Mouse (Mus musculus) hindbrain, embryonic 14.5 days (tissue): ENCODE data around the gene Hrh2. TPM values are rescaled to one million over a fixed set of nuclear protein-coding genes. Genes with fewer than 3 reads are reported as not detected.

Experiments used
- ATAC-seq: fragments of 200-750 bp; cut with Nextera tagmentation; 2 replicates; pipeline ENCODE4 v1.8.0; 2017; ENCODE audit warnings: moderate number of reproducible peaks, mild to moderate bottlenecking, moderate TSS enrichment, moderate library complexity; ENCODE audit not compliant: low FRiP score
- DNase-seq: peaks from one replicate; pipeline ENCODE4 v3.0.0-alpha.2; 2015; ENCODE audit warnings: low spot score
- H3K27ac ChIP-seq: fragments of 300-500 bp; sonication (generic); 2 replicates; pipeline ENCODE4 v1.5.1; 2014; ENCODE audit warnings: mild to moderate bottlenecking, moderate library complexity
- H3K27me3 ChIP-seq: fragments of 300-500 bp; sonication (generic); 2 replicates; pipeline ENCODE4 v1.6.1; 2014; ENCODE audit warnings: mild to moderate bottlenecking, low read length, mixed read lengths; ENCODE audit not compliant: control insufficient read depth, insufficient read depth
- H3K36me3 ChIP-seq: fragments of 300-500 bp; sonication (generic); replicated peaks from 2 replicates; pipeline ENCODE4 v1.6.1; 2014; ENCODE audit not compliant: control insufficient read depth, insufficient read depth
- H3K4me1 ChIP-seq: fragments of 300-500 bp; sonication (generic); replicated peaks from 2 replicates; pipeline ENCODE4 v1.6.1; 2014; ENCODE audit warnings: antibody characterized with exemption, low read length, mixed read lengths; ENCODE audit not compliant: control insufficient read depth, insufficient read depth
- H3K4me2 ChIP-seq: fragments of 300-500 bp; sonication (generic); replicated peaks from 2 replicates; pipeline ENCODE4 v1.6.1; 2014; ENCODE audit warnings: mild to moderate bottlenecking, moderate library complexity
- H3K4me3 ChIP-seq: fragments of 300-500 bp; sonication (generic); replicated peaks from 2 replicates; pipeline ENCODE4 v1.5.1; 2014; ENCODE audit warnings: mild to moderate bottlenecking, low read length
- H3K9ac ChIP-seq: fragments of 300-500 bp; sonication (generic); 2 replicates; pipeline ENCODE4 v1.6.1; 2014
- H3K9me3 ChIP-seq: fragments of 300-500 bp; sonication (generic); 2 replicates; pipeline ENCODE4 v1.6.1; 2016; ENCODE audit warnings: low read length; ENCODE audit not compliant: control insufficient read depth
- WGBS: fragments of 180-500 bp; shearing (Covaris S2); extraction: QIAGEN DNeasy Blood & Tissue Kit; methylation state at CpG from one replicate; pipeline ENCODE4 v1.1.7; 2014; 5-methylcytosine and 5-hydroxymethylcytosine counted together
- polyA plus RNA-seq: library from polyadenylated mRNA; unstranded; fragments of >200 nt; fragmentation: Nextera tagmentation; extraction: Ambion mirVana; gene quantifications from 2 replicates; pipeline ENCODE4 v1.2.1, GENCODE M21; 2014

Hrh2 gene
- polyA plus RNA-seq, 1 experiment from 2014 or later = 0.76 TPM

GRCm38 (mm10) chr13:54181318-54181717 is 10.6 kb upstream of the Hrh2 start:
- H3K27me3 ChIP-seq = no peaks in the 10 kb centered on the region
- ATAC-seq (no peak), DNase-seq (no peak)
- H3K4me1 ChIP-seq = no peaks in the 10 kb centered on the region
- H3K36me3 ChIP-seq = no peaks in the 10 kb centered on the region
- H3K9me3 ChIP-seq = no peaks in the 10 kb centered on the region
- H3K9ac ChIP-seq = no peak overlapping the region
- no peak overlapping the region for H3K4me2 ChIP-seq
- no peak overlapping the region for H3K4me3 ChIP-seq
- H3K27ac ChIP-seq = no peak overlapping the region
- WGBS = 84% methylated on average over 6 of the region's 6 CpGs

GRCm38 (mm10) chr13:54181947-54182346 is 10.0 kb upstream of the Hrh2 start:
- Histone ChIP-seq H3K9ac (no peak overlapping the region), H3K27ac (no peak overlapping the region), H3K9me3 (no peaks in the 10 kb centered on the region), H3K4me1 (no peaks in the 10 kb centered on the region), H3K4me2 (no peak overlapping the region), H3K36me3 (no peaks in the 10 kb centered on the region), H3K27me3 (no peaks in the 10 kb centered on the region), H3K4me3 (no peak overlapping the region)
- DNase-seq (no peak), ATAC-seq (no peak)
- 94% methylated on average over 4 of the region's 4 CpGs for WGBS

GRCm38 (mm10) chr13:54186394-54186793 is 5.5 kb upstream of the Hrh2 start:
- 83% methylated on average over 5 of the region's 5 CpGs for WGBS

DNA sequence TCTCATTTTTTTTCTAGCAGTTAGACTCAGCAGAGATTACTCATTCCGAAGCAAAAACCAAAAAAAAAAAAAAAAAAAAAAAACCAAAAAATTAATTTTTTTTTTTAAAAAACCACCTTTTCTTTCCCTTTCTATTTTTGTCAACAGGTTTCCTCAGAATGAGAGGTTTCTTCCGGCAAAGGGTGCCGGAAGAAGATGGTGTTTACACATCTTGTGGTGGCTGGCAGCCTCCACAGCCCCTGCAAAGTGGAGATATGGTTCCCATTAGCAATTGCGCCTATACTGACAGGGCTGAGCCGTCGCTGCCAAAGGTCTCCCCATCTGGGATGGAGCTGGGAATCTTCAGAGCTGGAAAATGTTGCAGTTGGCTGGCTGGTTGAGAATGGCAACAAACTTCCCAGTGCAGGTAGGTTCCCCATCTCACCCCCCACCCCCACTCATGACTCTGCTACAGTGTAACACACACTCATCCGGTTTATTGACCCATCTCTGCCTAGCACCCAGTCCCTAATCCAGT is 3.7 kb upstream of the Hrh2 start:
- no peak overlapping the region for H3K9ac ChIP-seq
- no peak overlapping the region for H3K4me3 ChIP-seq
- no peak overlapping the region for H3K4me2 ChIP-seq
- no peak overlapping the region for H3K27ac ChIP-seq
- no peaks in the 10 kb centered on the region for H3K4me1 ChIP-seq
- no peaks in the 10 kb centered on the region for H3K36me3 ChIP-seq
- H3K27me3 ChIP-seq = peaks cover 8% of the 10 kb centered on the region
- ATAC-seq = no peak
- H3K9me3 ChIP-seq = no peaks in the 10 kb centered on the region
- WGBS = 88% methylated on average over 7 of the region's 7 CpGs
- DNase-seq = no peak

More at GRCm38 (mm10) chr13:54186394-54186793, 5.5 kb upstream of the Hrh2 start:
- DNase-seq = no peak
- Histone ChIP-seq H3K4me3 (no peak overlapping the region), H3K4me2 (no peak overlapping the region), H3K27me3 (no peaks in the 10 kb centered on the region), H3K9ac (no peak overlapping the region), H3K27ac (no peak overlapping the region), H3K4me1 (no peaks in the 10 kb centered on the region), H3K36me3 (no peaks in the 10 kb centered on the region), H3K9me3 (no peaks in the 10 kb centered on the region)
- ATAC-seq = no peak

DNA sequence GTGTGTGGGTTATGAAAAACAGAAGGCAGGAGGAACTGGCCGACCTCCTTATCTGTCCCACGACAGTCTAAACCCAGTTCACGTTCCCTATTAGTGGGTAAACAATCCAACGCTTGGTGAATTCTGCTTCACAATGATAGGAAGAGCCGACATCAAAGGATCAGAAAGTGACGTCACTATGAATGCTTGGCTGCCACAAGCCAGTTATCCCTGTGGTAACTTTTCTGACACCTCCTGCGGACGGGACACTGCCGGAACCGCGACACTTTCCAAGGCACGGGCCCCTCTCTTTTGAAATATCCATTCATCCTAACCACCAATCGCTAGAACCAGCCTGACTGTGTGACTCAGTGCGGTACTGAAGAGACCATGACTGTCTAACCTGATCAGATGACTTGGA is 2.0 kb upstream of the Hrh2 start:
- Histone ChIP-seq H3K27ac (no peak overlapping the region), H3K27me3 (peaks cover 8% of the 10 kb centered on the region), H3K4me1 (no peaks in the 10 kb centered on the region), H3K36me3 (no peaks in the 10 kb centered on the region), H3K4me2 (no peak overlapping the region), H3K4me3 (no peak overlapping the region), H3K9ac (no peak overlapping the region), H3K9me3 (no peaks in the 10 kb centered on the region)
- WGBS = 88% methylated on average over 14 of the region's 14 CpGs
- no peak for DNase-seq
- ATAC-seq = no peak

DNA sequence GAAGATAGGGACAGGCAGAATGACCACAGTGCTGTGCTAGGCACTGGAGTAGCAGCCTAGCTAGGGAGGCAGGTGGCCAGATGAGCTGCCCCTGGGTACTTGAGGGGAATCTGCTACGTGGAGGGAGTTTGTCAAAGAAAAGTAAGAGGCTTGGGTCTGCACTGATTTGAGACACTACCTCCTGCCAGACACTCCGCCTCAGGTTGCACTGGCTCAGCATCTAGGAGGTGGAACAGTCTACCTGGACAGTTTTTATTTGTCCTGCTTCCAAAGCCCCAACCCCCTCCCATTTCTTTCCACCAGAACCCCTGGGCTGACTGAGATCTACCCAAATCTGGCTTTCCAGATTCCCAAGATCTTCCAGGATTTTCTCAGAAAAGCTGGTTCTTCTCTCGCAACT is 748 bp upstream of the Hrh2 start:
- WGBS = 87% methylated on average over 3 of the region's 3 CpGs
- no peak for ATAC-seq

GRCm38 (mm10) chr13:54193580-54193979 is 1.7 kb downstream of the Hrh2 start:
- no peak for ATAC-seq
- no peak overlapping the region for H3K9ac ChIP-seq
- no peaks in the 10 kb centered on the region for H3K9me3 ChIP-seq
- no peaks in the 10 kb centered on the region for H3K4me1 ChIP-seq
- no peak overlapping the region for H3K4me2 ChIP-seq
- DNase-seq = no peak
- no peaks in the 10 kb centered on the region for H3K36me3 ChIP-seq
- H3K27ac ChIP-seq = no peak overlapping the region
- peaks cover 8% of the 10 kb centered on the region for H3K27me3 ChIP-seq
- H3K4me3 ChIP-seq = no peak overlapping the region
- 62% methylated on average over 5 of the region's 5 CpGs for WGBS

More for the DNA sequence above, 748 bp upstream of the Hrh2 start:
- Histone ChIP-seq H3K27me3 (peaks cover 8% of the 10 kb centered on the region), H3K27ac (no peak overlapping the region), H3K4me2 (no peak overlapping the region), H3K9ac (no peak overlapping the region), H3K36me3 (no peaks in the 10 kb centered on the region), H3K4me3 (no peak overlapping the region), H3K4me1 (no peaks in the 10 kb centered on the region), H3K9me3 (no peaks in the 10 kb centered on the region)
- DNase-seq = no peak

GRCm38 (mm10) chr13:54199000-54199399 is 7.1 kb downstream of the Hrh2 start:
- H3K9ac ChIP-seq = no peak overlapping the region
- no peaks in the 10 kb centered on the region; the same call in 1 of the 2 replicates for H3K4me1 ChIP-seq
- H3K9me3 ChIP-seq = no peaks in the 10 kb centered on the region
- WGBS = 41% methylated on average over 9 of the region's 9 CpGs
- DNase-seq (no peak), ATAC-seq (no peak)
- H3K4me2 ChIP-seq = no peak overlapping the region
- H3K27ac ChIP-seq = no peak overlapping the region
- no peak overlapping the region for H3K4me3 ChIP-seq
- H3K36me3 ChIP-seq = no peaks in the 10 kb centered on the region
- H3K27me3 ChIP-seq = no peaks in the 10 kb centered on the region

DNA sequence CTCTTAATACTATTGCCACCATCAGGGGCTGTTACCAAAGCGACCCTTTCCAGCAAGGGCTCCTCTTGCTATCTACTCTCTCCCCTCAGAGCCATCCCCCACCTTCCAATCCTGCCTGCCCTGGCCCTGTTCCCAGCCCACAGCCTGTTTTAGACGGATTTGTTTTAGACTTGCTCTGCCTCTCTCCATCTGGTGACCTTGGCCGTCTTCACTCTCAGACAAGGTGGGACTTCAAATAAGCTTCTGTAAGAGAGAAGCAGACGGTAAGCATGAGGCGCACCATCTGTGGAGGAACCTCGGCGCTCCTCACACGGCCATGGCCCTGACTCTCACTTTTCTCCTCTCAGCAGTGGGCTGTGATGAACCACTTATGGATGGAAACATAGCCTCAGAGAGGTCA is 10.5 kb downstream of the Hrh2 start:
- 85% methylated on average over 8 of the region's 8 CpGs for WGBS
- no peak for DNase-seq

GRCm38 (mm10) chr13:54203419-54203818 is 11.5 kb downstream of the Hrh2 start:
- Histone ChIP-seq H3K9me3 (no peaks in the 10 kb centered on the region), H3K36me3 (no peaks in the 10 kb centered on the region), H3K4me3 (no peak overlapping the region), H3K4me1 (no peaks in the 10 kb centered on the region; the same call in 1 of the 2 replicates), H3K4me2 (no peak overlapping the region), H3K27me3 (no peaks in the 10 kb centered on the region), H3K9ac (no peak overlapping the region), H3K27ac (no peak overlapping the region)
- WGBS = 87% methylated on average over 2 of the region's 2 CpGs
- DNase-seq (no peak), ATAC-seq (no peak)

More for the DNA sequence above, 10.5 kb downstream of the Hrh2 start:
- ATAC-seq = no peak
- no peaks in the 10 kb centered on the region for H3K9me3 ChIP-seq
- H3K4me3 ChIP-seq = no peak overlapping the region
- H3K4me1 ChIP-seq = no peaks in the 10 kb centered on the region; the same call in 1 of the 2 replicates
- no peaks in the 10 kb centered on the region for H3K36me3 ChIP-seq
- no peak overlapping the region for H3K4me2 ChIP-seq
- H3K9ac ChIP-seq = no peak overlapping the region
- H3K27me3 ChIP-seq = no peaks in the 10 kb centered on the region
- H3K27ac ChIP-seq = no peak overlapping the region
